Mouse (Mus musculus) cerebellum, postnatal 4 days (tissue): ENCODE measurements around the gene Prss22.

ENCODE experiments used
- DNase-seq, 2 experiments: peaks; one replicate each; pipeline ENCODE4 v3.0.0; 2022; ENCODE audit warnings: low spot score in 2 of 2, mixed read lengths in 1 of 2

Prss22 gene

DNA sequence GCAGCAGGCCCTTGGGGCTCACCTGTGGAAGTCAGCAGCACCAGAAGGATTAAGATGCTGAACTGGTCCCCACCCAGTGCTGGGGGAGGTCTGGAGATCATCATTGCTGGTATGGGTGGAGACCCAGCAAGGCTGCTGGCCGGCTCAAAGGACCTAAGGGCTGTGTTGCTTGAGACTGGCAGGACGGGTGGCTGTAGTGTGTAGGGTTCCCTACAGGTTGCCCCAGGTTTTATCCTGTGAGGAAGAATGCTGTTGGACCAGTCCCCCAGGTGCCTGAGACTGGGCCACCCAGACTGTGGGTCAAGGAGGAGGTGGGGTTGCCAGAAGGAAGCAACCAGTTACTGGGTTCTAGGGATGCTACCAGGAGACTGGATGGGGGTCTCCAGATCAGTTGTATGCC, at the start of gene Prss22:
Gene Prss22, minus strand, starts transcription at position 200 of the 400 bp plus-strand sequence.
- DNase-seq: no peak

DNA sequence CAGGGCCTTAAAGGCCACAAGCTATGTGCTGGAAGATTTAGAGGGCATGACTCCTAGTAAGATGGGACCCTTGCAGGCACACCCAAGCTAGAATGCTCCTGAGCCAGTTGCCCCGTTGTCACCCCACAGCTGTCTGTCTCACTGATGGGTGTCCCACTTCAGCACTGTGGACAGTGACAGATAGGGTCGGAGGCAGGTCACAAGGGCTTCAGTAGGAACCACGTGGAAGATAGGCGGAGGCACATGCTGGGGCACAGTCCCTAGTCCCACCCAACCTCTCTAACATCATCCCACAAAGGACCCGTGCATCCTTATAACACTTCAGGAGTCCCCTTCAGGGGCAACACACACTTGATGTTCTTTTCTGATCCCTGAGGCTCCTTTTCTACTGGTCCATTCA, 48.1 kb upstream of the Prss22 start:
- DNase-seq: no peak

DNA sequence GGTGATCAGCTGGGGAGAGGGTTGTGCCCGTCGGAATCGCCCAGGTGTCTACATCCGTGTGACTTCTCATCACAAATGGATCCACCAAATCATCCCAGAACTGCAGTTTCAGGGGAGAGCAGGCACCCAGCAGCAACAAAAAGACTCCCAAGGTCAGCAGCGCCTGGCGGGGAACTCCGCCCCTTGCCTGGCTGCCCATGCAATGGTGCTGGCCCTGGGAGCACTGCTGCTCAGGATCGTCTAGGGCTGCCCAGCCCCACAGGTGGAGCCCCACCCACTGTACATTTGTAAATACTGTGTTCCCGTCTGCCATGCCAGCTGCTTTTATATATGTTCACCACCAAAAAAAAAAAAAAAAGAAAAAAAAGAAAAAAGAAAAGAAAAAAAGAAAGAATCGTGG, 47.7 kb upstream of the Prss22 start:
- no peak for DNase-seq

DNA sequence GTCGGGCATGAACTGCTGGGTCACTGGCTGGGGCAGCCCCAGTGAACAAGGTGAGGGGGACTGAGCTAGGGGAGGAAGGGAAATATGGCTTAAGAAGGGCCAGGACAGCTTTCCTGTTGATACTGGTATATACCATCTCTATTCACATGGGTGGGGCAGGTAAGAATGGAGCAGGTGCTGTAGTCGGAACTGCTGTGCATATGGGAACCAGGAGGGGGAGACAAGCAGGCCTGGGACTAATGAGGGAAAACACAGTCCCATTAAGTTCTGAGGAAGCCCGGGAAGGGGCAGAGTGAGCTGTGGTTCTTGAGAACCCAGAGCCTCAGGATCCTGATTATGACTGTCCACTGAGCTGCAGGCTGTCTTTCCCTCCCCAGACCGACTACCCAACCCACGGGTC, 46.6 kb upstream of the Prss22 start:
- no peak for DNase-seq

DNA sequence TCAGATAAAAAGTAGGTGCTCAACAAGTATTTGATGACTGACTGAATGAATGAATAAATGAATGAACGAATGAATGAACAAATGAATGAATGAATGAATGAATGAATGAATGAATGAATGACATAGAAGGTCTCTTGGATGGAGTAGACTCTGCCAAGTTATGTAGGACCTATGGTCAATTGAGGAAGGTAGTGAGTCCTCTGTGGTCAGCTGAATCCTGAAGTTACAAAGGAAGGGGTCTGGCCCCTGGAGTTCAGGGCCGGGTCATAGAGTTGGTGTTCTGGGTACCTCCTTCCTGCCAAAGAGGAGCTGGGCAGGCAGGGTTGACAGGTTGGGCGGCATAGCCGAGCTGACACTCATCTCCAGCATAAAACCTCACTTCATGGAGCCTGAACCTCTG, 39.9 kb upstream of the Prss22 start, which contains the start of gene Prss27:
Gene Prss27, plus strand, starts transcription at position 301 of the 400 bp plus-strand sequence.
- DNase-seq: no peak

DNA sequence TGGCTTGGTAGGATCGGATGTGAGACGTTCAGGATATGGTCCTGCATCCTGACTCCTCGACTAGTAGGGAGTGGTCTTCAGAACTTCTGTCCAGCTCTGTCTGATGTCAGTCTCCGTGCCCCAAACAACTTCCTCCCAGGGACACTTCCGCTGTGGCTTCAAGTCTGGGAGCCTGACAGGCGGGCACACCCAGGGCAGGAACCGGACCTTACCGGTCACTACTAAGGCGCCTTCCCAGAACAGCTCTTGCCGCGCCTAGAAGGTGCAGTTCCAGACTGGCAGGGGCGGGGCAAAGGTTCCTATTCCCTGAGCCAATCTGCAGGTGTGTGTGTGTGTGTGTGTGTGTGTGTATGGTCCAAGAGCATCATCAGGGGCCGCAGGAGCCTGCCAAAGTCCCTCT, 39.5 kb upstream of the Prss22 start:
- no peak for DNase-seq

DNA sequence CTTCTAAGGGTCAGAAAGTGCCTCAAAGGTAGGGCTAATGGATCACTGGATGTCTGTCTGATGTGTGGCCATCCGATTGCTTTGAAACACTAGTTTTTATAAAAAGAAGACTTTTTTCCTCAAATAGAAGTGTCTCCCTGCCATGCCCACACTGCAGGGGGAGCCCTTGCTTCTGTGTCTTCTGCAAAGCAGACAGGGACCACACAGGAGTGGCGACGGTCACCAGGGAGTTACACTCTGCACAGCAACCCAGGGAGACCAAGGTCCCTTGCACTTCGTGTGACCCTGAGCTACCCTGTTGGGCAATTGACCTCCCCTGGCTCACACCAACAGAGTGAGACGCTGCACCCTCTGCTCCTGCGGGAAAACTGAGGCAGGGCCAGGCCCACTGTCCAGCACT, 39.1 kb upstream of the Prss22 start:
- no peak for DNase-seq

DNA sequence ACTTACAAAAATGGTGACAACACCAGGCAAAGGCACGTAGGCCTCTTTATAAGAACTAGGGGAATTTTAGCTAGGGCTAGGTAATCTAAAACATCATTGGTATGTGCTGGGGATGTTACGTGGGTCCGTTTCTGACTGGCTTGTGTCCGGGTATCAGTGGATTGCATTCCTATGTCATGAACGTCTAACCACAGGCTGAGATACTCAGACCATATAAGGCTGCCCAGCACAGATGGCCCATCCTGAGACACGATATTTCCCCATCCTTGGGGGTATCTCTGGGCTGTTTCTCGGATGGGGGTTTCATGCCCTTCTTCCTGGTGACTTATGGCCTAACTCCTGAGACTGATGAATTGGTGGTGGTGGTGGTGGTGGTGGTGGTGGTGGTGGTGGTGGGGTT, 37.2 kb upstream of the Prss22 start:
- DNase-seq: no peak

DNA sequence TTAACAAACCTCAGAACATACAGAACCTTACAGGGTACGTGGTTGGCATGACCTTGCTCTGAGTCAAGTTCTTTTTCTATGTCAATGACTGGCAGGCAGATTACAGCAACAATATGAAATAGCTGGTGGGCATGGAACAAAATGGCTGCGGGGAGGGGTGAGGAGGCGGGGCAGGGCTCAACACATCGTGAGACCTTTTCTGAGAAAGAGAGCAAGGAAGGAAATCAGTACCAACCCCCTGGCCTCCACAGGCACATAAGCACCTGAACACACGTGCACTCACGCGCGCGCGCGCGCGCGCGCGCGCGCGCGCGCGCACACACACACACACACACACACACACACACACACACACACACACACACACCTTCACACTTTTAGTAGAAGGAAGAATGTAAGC, 32.7 kb upstream of the Prss22 start:
- no peak for DNase-seq

DNA sequence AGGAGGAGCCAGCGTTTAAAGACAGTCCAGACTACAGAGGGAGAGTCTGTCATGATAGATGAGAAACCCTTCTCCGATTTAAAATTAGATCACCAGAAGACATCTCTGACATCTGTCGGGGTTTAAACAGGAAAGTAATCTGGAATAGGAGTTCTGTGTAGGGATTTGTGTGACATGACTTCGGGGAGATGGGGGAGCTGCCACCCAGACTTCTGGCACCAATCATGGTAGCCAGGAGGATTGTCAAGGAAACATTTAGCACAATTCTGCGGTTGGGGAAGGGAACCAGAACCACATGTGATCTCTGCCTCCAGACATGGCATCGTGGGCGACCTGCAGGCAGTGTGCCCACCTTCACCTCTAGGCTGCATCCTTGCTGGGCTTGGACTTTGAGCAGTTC, 31.6 kb upstream of the Prss22 start:
- no peak for DNase-seq

DNA sequence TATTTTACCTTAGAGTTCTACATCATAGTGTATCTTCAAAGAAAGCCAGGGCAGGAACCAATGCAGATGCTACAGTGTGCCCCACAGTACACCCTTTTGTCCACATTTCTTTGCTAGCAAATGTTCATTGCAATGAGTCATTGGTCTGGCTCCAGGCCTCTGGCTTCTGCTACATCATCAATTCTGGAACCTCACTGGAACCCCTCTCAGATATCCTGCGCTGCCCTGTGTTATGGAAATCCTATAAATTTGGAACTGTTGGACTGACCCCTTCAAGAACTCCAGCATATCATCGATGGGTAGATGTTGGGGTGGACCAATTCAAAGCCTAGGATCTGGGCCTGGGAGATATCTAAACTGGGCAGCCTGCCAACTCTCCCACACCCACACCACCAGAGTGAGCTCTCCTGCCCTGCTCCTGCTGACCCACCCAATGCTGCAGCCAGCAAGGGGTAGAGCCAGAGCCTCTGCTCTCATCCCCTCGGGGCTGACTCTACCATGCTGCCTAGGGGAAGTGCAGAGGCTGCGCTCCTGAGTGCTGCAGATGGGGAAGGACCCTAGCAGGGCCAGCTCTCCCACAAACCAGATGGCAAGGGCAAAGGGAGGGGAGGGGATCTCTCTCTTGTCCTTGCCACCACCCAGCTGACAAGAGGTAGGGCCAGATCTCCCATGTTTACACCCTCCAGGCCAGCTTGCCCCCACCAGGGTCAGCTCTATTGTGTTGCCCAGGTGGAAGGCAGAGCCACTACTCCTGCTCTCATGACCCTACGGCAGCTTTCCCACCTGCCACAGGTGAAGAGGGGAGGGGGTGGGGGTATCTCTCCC, 23.7 kb upstream of the Prss22 start:
- DNase-seq: no peak

DNA sequence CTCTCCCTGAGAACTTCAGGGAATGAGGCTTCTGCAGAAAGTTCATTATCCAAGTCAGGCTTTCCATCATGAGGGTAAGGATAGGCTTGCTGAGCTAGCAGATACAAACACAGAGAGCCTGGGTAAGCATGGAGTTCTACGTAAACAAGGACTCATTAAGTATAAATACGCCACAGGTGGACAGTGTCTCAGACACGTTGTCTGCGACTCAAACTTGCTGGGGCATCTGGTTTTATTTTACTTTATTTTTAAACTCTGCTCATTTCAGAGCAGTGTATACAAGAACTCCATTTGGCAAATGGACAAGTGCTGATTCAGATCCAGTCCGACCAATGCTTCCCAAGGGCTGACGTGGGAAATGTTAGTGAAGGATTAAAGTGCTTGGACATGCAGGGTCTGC, 22.8 kb upstream of the Prss22 start:
- no peak for DNase-seq

DNA sequence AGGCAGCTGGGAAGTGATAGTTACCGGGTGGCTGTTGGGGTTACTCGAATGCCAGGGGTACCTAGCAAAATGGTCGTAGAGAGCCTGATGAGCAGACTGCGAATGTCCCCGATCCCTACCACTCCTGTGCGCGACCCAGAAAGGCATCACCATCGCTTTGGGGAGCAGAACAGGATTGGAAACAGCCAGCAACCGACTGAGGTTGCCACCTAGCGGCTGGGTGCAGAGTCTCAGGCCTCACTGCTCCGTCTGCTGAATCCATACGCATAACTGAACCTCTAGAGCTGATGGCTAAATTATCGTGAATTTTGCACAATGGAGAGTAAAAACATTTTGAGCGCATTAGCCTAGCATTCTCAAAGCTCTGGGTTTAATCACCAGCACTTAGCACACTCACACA, 17.8 kb upstream of the Prss22 start:
- peak in 1 of 2 experiments; percentile 13 for DNase-seq

DNA sequence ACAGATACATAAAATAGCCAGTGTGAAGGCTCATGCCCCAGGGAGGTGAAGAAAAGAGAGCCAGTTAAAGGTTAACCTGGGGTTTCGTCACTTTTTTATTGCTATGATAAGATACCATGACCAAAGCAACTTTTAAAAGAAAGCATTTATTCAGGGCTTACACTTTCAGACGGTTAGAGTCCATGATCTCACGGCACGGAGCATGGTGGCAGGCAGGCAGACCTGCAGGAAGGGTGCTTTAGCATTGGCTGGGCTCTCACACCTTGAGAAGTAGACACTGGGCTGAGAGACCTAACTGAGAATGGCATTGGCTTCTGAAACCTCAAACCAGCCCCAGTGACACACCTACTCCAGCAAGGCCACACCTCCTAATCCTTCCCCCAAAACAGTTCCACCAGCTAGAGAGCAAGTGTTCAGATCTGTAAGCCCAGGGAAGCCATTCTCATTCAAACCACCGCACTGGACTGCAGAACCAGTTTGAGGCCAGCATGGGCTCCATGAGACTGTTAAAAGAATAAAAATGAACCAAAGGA, 16.6 kb upstream of the Prss22 start:
- no peak for DNase-seq

DNA sequence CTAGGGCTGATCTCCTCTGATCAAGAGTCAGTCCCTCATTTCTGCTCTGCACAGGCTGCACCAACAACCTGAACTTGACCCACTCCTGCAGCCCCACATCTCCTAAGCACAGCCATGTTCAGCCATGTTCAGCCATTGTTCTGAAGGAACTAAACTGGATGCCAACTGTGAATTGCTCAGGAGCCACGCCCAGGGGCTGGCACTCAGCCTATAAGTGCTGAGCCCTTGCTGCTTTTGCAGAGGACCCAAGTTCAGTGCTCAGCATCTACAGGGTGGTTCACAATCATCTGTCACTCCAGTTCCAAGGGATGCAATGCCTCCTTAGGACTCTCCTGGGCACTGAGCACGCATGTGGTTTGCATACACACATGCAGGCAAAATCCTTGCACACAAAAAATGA, 15.0 kb upstream of the Prss22 start:
- DNase-seq: no peak

DNA sequence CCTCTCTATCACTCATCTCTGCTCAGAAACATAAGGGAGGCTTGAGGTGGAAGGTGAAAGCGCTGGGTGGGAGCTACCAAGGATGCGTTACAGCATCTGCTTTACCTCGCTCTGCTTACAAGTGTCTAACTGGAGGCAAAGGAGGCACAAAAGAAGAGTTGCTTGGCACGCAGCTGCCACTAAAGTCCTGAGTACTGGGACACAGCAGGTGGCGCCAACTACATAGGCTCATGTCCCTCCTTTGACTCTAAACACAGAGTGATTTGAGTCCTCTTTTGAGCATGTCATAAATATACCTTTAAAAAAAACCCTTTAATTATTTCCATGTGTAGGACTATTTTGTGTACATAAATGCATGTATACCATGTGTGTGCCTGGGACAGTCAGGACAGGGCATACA, 11.7 kb upstream of the Prss22 start:
- DNase-seq: no peak

DNA sequence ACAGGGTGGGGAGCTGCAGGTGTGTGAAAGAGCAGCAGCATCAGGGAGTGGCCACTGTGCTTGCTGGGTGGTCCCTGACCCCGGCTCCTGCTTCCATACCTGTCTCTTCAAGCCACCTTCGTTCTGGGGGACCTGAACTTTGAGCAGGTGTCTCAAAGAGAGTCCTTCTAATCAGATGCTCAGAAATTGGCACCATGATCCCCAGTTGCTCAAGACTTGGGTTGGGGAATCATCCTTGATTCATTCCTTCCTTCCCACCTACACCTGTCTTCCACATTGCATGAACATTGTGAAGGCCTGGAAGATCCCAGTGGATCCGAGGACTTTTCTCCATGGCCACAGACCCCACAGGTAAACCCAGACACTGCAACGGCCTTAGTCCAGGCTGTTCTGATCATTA, 10.2 kb upstream of the Prss22 start:
- DNase-seq: no peak

DNA sequence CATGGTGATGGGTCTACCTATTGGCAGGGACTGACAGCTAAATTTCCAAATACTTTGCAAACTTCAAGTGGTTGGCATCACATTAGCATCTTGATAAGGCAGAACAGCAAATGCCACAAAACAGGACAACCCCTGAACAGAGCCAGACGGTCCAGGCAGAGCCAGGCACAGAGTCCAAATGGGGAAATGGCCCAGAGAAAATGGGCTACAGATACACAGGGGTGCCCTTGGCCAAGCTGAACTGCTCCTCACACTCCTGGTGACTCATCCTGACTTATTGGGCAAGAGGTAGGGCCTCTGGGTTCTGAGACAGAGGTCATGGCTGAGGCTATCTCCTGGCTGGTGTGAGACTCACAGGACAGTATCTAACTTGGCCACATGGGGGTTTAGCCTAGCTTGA, 9.5 kb upstream of the Prss22 start:
- no peak for DNase-seq

DNA sequence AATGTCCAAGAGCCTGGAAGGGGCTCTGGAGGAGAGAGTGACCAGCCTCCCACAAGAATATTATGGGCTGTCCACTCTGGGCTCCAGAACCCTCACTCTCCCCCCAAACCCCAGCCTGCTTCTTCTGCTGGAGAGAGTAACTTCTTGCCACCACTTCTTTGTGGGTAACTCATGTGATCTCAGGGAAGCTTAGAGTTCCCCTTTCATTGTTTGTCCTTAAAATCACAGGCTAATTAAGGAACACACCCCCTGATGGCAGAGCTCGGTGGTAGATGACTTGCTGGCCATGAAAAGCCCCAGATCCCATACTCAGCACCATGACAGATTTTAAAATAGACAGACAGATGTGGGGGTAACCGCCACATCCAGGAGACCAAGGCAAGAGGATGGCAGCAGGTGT, 9.0 kb upstream of the Prss22 start:
- DNase-seq: no peak

DNA sequence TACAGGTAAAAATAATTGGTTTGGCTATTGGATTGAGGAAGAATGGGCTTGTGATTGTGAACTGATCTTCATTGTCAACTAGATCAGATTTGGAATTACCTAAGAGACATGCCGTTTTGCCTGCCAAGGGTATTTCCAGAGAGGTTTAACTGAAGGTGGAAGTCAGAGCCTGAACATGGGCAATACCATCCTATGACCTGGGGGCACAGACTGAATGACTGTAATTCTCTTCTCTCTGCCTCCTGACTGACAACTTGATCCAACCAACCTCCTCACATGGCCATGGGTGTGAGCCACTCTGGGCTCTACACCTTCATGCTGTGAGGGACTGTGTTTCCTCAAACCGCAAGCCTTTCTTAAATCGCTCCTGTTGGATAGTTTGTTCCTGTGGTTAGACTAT, 7.1 kb upstream of the Prss22 start:
- DNase-seq: no peak

DNA sequence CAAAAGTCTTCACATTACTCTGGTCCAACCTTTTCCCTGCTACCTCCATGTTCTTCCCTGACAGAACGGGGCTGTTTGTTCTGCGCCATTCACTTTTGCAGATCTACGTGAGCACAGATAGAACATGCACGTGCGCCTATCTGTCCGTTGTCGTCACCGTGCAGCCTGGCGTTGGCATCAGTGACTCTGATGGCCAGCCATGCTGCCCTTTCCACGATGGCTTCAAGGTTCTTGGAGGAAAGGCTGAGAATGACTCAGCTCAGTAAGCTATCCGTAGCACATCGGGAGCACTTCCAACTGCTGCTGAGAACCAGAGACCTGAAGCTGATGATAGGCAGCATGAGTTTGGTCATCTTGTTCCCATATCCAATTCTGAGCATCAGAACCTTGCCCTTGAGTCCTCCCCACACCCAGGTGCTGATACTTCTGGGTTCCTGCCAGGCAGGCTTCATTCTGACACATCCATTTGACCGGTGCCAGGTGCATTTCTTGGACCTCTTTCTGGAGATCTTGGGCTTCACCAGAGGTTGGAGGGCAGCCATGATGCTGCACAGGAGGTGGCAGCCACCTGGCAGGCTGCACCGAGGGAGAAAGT, 6.3 kb upstream of the Prss22 start:
- no peak for DNase-seq

DNA sequence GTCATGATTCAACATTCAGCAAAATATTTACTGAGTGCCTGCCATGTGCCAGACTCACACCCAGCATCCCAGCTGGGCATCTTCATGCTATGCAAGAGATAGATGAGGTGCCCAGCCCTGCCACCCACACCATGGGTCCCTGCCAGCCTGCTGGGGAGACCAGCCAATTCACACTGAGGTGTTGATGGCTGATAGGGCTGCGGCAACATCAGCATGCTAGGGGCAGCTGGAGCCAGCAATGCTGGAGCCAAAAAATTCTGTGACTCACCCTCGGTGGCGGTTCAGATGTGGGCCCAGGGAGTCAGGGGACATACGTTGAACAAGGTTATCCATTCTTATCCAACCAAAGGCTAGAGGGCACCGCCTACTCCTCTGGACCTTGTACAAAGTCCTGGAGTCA, 2.5 kb upstream of the Prss22 start:
- DNase-seq: no peak

DNA sequence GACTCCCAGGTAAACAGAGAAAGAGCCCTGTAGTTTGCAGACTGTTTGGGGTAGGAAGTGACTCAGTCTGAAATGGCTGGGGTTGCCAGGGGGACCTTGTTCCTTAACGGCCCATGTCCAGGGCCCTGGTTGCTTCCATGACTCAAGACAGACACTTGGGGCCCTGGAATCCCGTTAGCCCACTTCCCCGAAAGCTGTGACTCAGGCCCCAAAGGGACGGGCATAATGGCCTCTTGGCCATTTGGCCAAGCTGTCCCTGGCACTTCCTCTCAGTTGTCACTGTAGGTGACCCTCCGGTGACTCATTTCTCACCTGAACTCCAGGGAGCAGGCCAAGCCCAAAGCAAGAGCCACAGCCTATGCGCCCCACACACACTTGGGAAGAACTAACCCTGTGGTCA, 483 bp upstream of the Prss22 start:
- no peak for DNase-seq
